Mouse (Mus musculus) forebrain, embryonic 13.5 days (tissue): ENCODE measurements around the gene Cercam. TPM values are rescaled to one million over a fixed set of nuclear protein-coding genes. Genes with fewer than 3 reads are reported as not detected.
A peak's percentile ranks its signal among the peaks of the same experiment; 100 is the strongest.

Experiments
- ATAC-seq: fragments of 200-750 bp; cut with Nextera tagmentation; 2 replicates; pipeline ENCODE4 v1.8.0; 2017
- H3K27ac ChIP-seq: fragments of 300-500 bp; sonication (generic); 2 replicates; pipeline ENCODE4 v1.5.1; 2015; ENCODE audit warnings: inconsistent platforms, mild to moderate bottlenecking, moderate library complexity
- H3K27me3 ChIP-seq: fragments of 300-500 bp; sonication (generic); 2 replicates; pipeline ENCODE4 v1.6.1; 2015; ENCODE audit warnings: mild to moderate bottlenecking, inconsistent platforms
- H3K36me3 ChIP-seq: fragments of 300-500 bp; sonication (generic); 2 replicates; pipeline ENCODE4 v1.6.1; 2015; ENCODE audit warnings: mild to moderate bottlenecking, inconsistent platforms; ENCODE audit not compliant: poor library complexity, severe bottlenecking
- H3K4me1 ChIP-seq: fragments of 300-500 bp; sonication (generic); 2 replicates; pipeline ENCODE4 v1.6.1; 2015; ENCODE audit warnings: inconsistent platforms
- H3K4me2 ChIP-seq: fragments of 300-500 bp; sonication (generic); 2 replicates; pipeline ENCODE4 v1.6.1; 2015; ENCODE audit warnings: inconsistent platforms, mild to moderate bottlenecking, moderate library complexity
- H3K4me3 ChIP-seq: fragments of 300-500 bp; sonication (generic); 2 replicates; pipeline ENCODE4 v1.5.1; 2015; ENCODE audit warnings: mild to moderate bottlenecking, inconsistent platforms
- H3K9ac ChIP-seq: fragments of 300-500 bp; sonication (generic); 2 replicates; pipeline ENCODE4 v1.6.1; 2015; ENCODE audit warnings: mild to moderate bottlenecking, inconsistent platforms
- H3K9me3 ChIP-seq: fragments of 300-500 bp; sonication (generic); replicated peaks from 2 replicates; pipeline ENCODE4 v1.6.1; 2016; ENCODE audit warnings: inconsistent platforms
- WGBS: fragments of 180-500 bp; shearing (Covaris S2); methylation state at CpG from one replicate; pipeline ENCODE4 v1.1.7; 2015; 5-methylcytosine and 5-hydroxymethylcytosine counted together
- polyA plus RNA-seq: library from polyadenylated mRNA; unstranded; fragments of >200 nt; fragmentation: Nextera tagmentation; extraction: Ambion mirVana; gene quantifications from 2 replicates; pipeline ENCODE4 v1.2.1, GENCODE M21; 2015

Gene Cercam
- polyA plus RNA-seq, 1 experiment from 2014 or later: 5.8 TPM

GRCm38 (mm10) chr2:29856451-29857260 lies 12.3 kb upstream of the Cercam start:
- Histone ChIP-seq H3K4me2 (no peak overlapping the region), H3K36me3 (no peaks in the 10 kb centered on the region), H3K27me3 (peaks cover 57% of the 10 kb centered on the region), H3K4me3 (no peak overlapping the region), H3K27ac (no peak overlapping the region), H3K9ac (no peak overlapping the region), H3K4me1 (peaks cover 11% of the 10 kb centered on the region; the same call in 1 of the 2 replicates), H3K9me3 (no peaks in the 10 kb centered on the region)
- 5% methylated on average over 19 of the region's 19 CpGs for WGBS
- no peak for ATAC-seq

DNA sequence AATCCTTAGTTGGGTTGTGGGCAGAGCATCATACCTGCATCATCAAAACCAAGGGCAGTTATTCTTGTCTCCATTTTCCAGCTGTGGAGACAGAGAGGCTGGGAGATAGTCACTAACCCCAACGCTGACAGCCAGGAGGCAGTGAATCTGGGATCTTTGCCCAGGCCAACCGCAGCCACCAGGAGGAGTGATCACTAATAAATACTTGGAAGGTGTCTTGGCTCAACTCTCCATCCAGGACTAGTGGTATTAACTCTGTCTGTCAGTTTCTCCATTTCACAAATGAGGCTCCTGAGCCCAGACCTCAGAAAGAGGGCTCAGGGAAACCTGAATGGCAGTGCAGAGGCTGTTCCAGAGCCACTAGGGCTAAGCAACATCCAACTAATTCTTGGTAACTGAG lies 11.6 kb upstream of the Cercam start:
- H3K36me3 ChIP-seq: no peaks in the 10 kb centered on the region
- H3K27ac ChIP-seq: no peak overlapping the region
- H3K4me2 ChIP-seq: no peak overlapping the region
- H3K4me1 ChIP-seq: peaks cover 11% of the 10 kb centered on the region; the same call in 1 of the 2 replicates
- 49% methylated on average over 2 of the region's 2 CpGs for whole genome bisulfite sequencing
- H3K9me3 ChIP-seq: no peaks in the 10 kb centered on the region
- H3K27me3 ChIP-seq: peaks cover 57% of the 10 kb centered on the region
- ATAC-seq: no peak
- H3K4me3 ChIP-seq: no peak overlapping the region
- H3K9ac ChIP-seq: no peak overlapping the region

GRCm38 (mm10) chr2:29857967-29858366 lies 11.0 kb upstream of the Cercam start:
- Histone ChIP-seq H3K27me3 (peaks cover 54% of the 10 kb centered on the region), H3K4me1 (peaks cover 11% of the 10 kb centered on the region; the same call in 1 of the 2 replicates), H3K4me2 (no peak overlapping the region), H3K4me3 (no peak overlapping the region), H3K27ac (no peak overlapping the region), H3K9ac (no peak overlapping the region), H3K36me3 (no peaks in the 10 kb centered on the region), H3K9me3 (no peaks in the 10 kb centered on the region)
- 78% methylated on average over 5 of the region's 5 CpGs for WGBS
- no peak for ATAC-seq

- Histone ChIP-seq H3K27me3 (peaks cover 46% of the 10 kb centered on the region), H3K4me1 (peaks cover 11% of the 10 kb centered on the region; the same call in 1 of the 2 replicates), H3K4me3 (no peak overlapping the region), H3K9me3 (no peaks in the 10 kb centered on the region), H3K4me2 (no peak overlapping the region), H3K9ac (no peak overlapping the region), H3K36me3 (no peaks in the 10 kb centered on the region), H3K27ac (no peak overlapping the region)
- no peak for ATAC-seq
- 12% methylated on average over 5 of the region's 5 CpGs for WGBS
These were observed 10.1 kb upstream of the Cercam start for GRCm38 (mm10) chr2:29858748-29859473.

GRCm38 (mm10) chr2:29865125-29865524 lies 3.8 kb upstream of the Cercam start:
- Histone ChIP-seq H3K27me3 (peaks cover 26% of the 10 kb centered on the region; the same call in 1 of the 2 replicates), H3K4me1 (peaks cover 8% of the 10 kb centered on the region), H3K4me2 (no peak overlapping the region), H3K27ac (no peak overlapping the region), H3K36me3 (no peaks in the 10 kb centered on the region), H3K4me3 (no peak overlapping the region), H3K9ac (no peak overlapping the region), H3K9me3 (no peaks in the 10 kb centered on the region)
- no peak for ATAC-seq
- WGBS: 76% methylated on average over 4 of the region's 4 CpGs

GRCm38 (mm10) chr2:29869646-29870451 lies 885 bp downstream of the Cercam start:
- 0 out of 2 replicates have a peak, but pooled peaks have one; percentile 33 for ATAC-seq
- WGBS: 2% methylated on average over 17 of the region's 17 CpGs
- H3K27ac ChIP-seq: no peak overlapping the region

DNA sequence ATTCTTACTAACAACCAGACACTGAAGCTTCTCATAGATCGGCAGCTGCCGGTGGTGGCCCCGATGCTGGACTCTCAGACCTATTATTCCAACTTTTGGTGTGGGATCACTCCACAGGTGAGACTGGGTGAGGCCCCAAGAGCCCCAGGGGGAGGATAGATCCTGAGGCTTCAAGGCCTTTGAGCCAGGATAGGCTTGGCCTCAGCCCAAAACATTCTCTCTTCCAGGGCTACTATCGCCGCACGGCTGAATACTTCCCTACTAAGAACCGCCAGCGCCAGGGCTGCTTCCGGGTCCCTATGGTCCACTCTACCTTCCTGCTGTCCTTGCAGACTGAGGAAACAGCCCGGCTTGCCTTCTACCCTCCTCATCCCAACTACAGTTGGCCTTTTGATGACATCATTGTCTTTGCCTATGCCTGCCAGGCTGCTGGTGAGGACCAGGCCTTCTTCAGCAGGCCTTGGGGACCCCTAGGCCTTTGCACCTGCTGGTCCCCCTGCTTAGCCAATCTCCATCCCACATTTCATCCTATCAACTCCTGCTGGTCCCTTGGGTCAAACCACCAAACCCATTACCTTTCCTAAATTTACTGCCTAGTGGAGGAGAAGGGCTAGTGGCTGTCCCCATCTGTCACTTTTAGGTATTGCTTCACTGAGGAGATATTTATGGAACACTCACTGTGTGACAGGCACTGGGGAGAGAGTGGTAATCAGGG lies 3.8 kb downstream of the Cercam start:
- 0 out of 2 replicates have a peak, but pooled peaks cover 5% of the 10 kb centered on the region for H3K27me3 ChIP-seq
- no peak overlapping the region for H3K27ac ChIP-seq
- H3K9me3 ChIP-seq: no peaks in the 10 kb centered on the region
- peaks cover 4% of the 10 kb centered on the region; the same call in 1 of the 2 replicates for H3K36me3 ChIP-seq
- no peak overlapping the region; the same call in 1 of the 2 replicates for H3K9ac ChIP-seq
- WGBS: 89% methylated on average over 10 of the region's 10 CpGs
- H3K4me3 ChIP-seq: no peak overlapping the region
- no peak overlapping the region for H3K4me2 ChIP-seq
- no peak for ATAC-seq
- H3K4me1 ChIP-seq: peaks cover 12% of the 10 kb centered on the region

More at GRCm38 (mm10) chr2:29869646-29870451, 885 bp downstream of the Cercam start:
- no peaks in the 10 kb centered on the region for H3K9me3 ChIP-seq
- peak overlapping the region; percentile 68 for H3K4me2 ChIP-seq
- peak overlapping the region; percentile 58 for H3K9ac ChIP-seq
- H3K27me3 ChIP-seq: peaks cover 23% of the 10 kb centered on the region; the same call in 1 of the 2 replicates
- H3K36me3 ChIP-seq: peaks cover 4% of the 10 kb centered on the region; the same call in 1 of the 2 replicates
- H3K4me3 ChIP-seq: peak overlapping the region; percentile 43
- peaks cover 12% of the 10 kb centered on the region for H3K4me1 ChIP-seq

- H3K9ac ChIP-seq: no peak overlapping the region
- H3K36me3 ChIP-seq: peaks cover 4% of the 10 kb centered on the region; the same call in 1 of the 2 replicates
- no peak overlapping the region for H3K4me2 ChIP-seq
- no peak overlapping the region for H3K4me3 ChIP-seq
- ATAC-seq: no peak
- peaks cover 14% of the 10 kb centered on the region for H3K4me1 ChIP-seq
- 0 out of 2 replicates have a peak, but pooled peaks cover 3% of the 10 kb centered on the region for H3K27me3 ChIP-seq
- WGBS: 87% methylated on average over 4 of the region's 4 CpGs
- no peak overlapping the region for H3K27ac ChIP-seq
- H3K9me3 ChIP-seq: no peaks in the 10 kb centered on the region
These were observed 4.8 kb downstream of the Cercam start for GRCm38 (mm10) chr2:29873801-29874200.

DNA sequence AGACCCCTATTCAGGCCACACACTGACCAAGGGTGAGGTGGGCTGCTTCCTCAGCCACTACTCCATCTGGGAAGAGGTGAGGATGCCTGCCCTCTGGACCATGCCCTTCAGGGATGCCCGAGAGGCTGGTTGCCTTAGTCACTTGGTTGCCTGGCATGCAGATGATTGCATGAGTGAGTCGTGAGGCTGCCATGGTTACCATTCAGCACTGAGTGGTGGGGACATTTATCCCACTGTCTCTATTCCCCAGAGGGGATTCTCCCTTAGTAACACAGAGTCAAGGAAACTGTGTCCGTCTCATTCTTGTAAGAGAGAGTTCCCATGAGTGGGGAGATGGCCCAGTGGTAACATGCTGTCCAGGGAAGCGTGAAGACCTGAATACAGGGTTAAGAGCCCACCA lies 9.1 kb downstream of the Cercam start:
- Histone ChIP-seq H3K4me1 (0 out of 2 replicates have a peak, but pooled peaks cover 3% of the 10 kb centered on the region), H3K27me3 (no peaks in the 10 kb centered on the region), H3K9me3 (no peaks in the 10 kb centered on the region), H3K9ac (no peak overlapping the region), H3K4me2 (no peak overlapping the region), H3K4me3 (no peak overlapping the region), H3K27ac (no peak overlapping the region), H3K36me3 (peaks cover 8% of the 10 kb centered on the region; the same call in 1 of the 2 replicates)
- ATAC-seq: no peak
- WGBS: 70% methylated on average over 4 of the region's 4 CpGs

- H3K9ac ChIP-seq: no peak overlapping the region
- H3K9me3 ChIP-seq: no peaks in the 10 kb centered on the region
- no peak overlapping the region for H3K4me3 ChIP-seq
- no peaks in the 10 kb centered on the region for H3K27me3 ChIP-seq
- no peak overlapping the region for H3K4me2 ChIP-seq
- ATAC-seq: no peak
- peaks cover 8% of the 10 kb centered on the region; the same call in 1 of the 2 replicates for H3K36me3 ChIP-seq
- 81% methylated on average over 8 of the region's 8 CpGs for WGBS
- 0 out of 2 replicates have a peak, but pooled peaks cover 3% of the 10 kb centered on the region for H3K4me1 ChIP-seq
- H3K27ac ChIP-seq: no peak overlapping the region
These were observed 10.2 kb downstream of the Cercam start for GRCm38 (mm10) chr2:29879191-29879590.
